Mouse (Mus musculus) heart, adult 8-10 months (tissue): ENCODE measurements around the gene Trim30c. TPM values are rescaled to one million over a fixed set of nuclear protein-coding genes. Genes with fewer than 3 reads are reported as not detected.
"Not testable (repeated sequence)": the region's sequence is repeated elsewhere in the genome, so short reads cannot be mapped to it uniquely, and the experiment has no call there.

Experiments used
- DNase-seq: peaks from one replicate; pipeline ENCODE4 v3.0.0; 2022; ENCODE audit warnings: low spot score
- total RNA-seq, 4 experiments: library from RNA; stranded (reverse); gene quantifications; 2 replicates each; pipeline ENCODE4 v1.2.4; 2022

Gene Trim30c
- total RNA-seq, result under 1 TPM in 1 of 4 experiments, not detected in 3; 0.34 TPM

GRCm38 (mm10) chr7:104400698-104401097 is at the start of gene Trim30c:
Gene Trim30c, minus strand, starts transcription at chr7:104400837.
- peak; percentile 6 for DNase-seq

DNA sequence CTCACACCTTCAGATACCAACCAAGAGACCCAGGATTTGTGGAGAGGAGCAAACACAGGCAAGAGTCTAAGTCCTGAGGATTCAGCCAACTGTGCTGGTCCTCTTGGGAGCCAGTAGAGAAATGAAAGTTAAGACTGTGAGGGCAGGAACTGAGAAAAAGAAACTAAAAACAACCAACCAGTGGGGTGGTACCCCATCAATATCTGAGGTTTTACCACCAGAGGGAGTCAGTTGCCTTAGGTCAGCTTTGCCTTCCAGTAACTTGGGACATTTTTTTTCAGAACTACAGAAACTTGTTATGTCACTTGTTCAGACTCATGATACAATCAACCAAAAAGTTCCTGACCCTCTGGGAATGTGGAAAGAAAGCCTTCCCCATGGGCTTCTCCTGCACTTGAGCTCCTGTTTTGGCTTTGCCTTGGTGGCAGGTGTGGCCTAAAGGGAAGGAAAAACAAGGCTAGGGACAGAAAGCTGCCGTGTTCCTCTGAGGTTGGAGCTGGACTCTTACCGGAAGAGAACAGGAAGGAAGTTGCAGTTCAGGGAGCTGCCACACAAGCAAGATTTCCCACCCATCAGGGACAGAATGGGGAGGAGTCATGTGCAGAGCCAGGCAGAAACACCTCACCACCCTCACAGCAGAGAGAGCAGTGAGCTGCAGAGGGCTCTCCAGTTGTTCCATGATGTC is 45.5 kb upstream of the Trim30c start:
- DNase-seq, result peak; percentile 64

DNA sequence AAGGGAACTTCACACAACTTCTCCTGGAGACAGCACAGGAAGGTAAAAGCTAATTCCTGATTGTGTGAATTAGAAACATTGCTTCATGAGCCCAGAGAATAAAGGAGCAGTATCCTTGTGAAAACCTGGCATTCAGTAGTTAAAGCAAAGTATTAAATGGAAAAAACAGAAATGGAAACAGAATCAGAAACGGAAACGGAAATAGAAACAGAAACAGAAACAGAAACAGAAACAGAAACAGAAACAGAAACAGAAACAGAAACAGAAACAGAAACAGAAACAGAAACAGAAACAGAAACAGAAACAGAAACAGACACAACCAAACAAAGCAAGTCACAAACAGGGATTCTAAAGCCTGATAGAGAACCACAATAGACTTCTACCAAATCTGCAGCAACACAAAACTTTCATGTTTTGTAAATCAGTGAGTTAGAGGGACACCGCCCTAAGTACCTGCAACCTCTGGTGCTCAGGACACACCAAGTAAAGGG is 3.9 kb upstream of the Trim30c start:
- DNase-seq, result no peak

DNA sequence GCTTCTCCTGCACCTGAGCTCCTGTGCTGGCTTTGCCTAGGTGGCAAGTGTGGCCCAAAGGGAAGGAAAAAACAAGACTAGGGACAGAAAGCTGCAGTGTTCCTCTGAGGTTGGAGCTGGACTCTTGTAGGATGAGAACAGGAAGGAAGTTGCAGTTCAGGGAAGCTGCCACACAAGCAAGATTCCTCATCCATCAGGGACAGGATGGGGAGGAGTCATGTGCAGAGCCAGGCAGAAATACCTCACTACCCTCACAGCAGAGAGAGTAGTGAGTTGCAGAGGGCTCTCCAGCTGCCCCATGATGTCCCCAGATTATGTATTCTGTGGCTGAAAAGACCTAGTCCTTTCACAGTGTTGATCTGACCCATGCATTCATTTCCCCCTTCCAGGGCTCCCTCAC is 503 bp upstream of the Trim30c start:
- DNase-seq, result peak; percentile 1

DNA sequence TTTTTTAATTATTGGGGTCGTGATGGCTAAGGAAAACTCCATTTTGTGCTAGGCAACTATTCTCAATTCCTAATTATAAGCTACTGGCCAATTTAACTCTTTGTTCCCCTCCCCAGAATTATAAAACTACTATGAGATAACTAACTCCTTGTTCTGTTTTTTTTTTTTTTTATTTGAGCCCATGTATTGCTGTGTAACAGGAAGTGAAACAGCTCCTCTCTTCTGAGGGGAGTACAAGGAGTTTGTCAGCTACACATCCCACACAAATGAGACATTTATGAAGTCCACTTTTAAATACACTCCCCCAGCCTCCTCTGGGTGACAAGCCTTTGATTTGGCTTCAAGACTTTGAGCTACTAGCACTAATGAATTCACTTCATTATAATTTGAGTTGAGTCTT is 2.1 kb downstream of the Trim30c start:
- no peak for DNase-seq

GRCm38 (mm10) chr7:104369736-104370414 is 30.8 kb downstream of the Trim30c start, which contains the start of gene Trim30b:
Gene Trim30b, minus strand, starts transcription at chr7:104369884.
- DNase-seq, result peak; percentile 45

DNA sequence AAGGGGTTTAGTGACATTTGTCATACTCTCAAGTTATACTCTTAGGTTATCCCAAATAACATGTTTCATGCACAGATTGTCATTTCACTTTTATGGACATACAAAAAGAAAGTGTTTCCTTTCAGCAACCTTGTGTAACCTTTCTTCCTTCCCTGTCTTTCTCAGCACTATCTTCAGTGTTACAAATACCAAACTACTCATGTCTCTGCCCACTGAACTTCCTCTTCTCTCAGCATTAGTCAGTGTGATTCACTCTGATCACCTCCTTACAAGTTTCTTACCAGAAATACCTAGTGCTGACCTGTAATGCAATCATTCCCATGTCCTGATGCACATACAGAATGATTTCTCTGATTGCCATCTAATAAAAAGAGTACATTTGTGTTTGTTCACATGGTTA is 34.3 kb downstream of the Trim30c start:
- DNase-seq, result no peak

DNA sequence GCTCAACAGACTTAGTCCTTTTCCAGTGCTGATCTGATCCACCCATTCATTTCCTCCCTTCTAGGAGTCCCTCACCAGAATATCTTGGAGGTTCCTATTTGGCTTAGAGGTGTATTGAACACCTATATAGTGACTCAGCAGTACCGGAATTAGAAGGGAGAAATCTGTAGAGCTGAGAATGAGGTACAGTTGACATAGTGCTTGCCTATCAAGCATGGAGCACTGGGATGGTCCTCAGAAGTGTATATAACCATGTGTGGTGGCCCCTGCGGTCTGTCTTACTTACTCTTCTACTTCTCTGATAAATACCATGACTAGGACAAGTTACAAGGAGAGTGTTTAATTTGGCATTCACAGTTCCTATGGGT is 47.1 kb downstream of the Trim30c start:
- DNase-seq, result no peak

DNA sequence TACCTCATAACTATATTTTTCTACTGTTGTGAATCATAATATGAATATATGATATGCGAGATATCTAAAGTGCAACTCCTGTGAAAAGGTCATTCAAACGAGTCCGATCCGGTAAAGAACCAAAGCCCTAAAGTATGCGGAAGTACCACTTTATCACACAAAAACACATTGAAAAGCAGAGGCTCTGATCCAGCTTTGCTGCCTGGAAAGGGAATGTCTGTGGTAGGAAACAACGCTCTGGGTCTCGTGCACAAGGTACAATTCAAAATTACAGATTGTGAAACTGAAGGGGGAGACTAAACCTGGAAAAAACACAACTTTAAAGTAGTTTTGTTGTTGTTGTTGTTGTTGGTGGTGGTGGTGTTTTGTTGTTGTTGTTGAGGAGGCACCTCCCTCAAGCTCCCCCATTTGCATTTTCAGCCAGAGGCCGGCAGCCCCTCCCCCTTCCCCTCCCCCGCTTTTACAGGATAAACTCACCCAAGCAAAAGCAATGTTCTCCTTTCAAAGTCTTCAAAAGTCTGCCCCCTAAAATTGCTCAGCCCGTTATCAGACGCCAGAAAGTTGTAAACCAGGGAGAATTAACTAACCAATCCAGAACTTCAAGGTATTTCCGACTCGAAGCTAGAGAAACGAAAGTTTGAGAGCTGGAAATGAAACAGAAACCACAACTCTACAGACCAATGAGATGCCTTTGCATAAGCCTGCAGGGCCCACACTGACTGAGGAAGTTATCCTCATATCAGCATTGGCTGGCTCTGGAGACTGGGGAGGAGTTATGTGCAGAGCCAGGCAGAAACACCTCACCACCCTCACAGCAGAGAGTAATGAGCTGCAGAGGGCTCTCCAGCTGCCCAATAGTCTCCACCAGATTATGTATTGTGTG is 47.7 kb downstream of the Trim30c start, which contains the start of gene Trim12c:
Gene Trim12c, minus strand, starts transcription at position 646 of the 883 bp plus-strand sequence.
- DNase-seq, result peak; percentile 87

DNA sequence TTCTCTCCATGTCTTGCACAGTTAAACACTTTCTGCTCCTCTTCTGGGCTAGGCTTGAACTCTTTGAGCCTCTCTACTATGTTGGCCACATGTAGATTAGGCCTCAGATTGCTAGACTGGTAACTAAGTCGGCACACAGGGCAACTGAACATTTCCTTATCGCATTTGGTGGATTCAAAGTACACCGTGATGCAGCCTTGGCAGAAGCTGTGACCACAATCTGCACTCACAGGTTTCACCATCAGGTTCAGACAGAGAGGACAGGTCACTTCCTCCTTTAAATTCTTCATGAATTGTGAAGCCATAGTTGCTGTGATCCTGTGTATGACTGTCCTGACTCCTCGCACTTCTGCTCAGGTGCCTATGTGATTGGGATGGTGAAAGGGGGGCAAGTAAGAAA is 52.6 kb downstream of the Trim30c start:
- DNase-seq, result not testable (repeated sequence)

DNA sequence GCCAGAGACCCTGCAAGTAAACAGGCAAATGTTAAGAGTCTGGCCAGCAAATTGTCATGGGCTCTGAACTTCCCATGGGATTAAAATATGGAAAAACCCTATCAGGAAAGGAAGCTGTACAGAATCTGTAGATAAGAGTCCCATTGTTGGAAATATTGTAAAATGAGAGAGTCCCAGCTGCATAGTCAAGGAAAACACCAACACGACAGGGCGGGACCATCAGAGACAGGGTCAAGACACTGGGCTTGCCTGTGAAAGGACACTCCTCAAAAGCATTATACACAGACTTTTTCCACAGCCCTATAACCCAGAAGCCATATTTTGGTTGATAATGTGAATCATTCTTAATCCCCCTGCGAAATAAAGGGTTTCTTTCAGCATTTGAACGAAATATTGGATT is 59.9 kb downstream of the Trim30c start:
- not testable (repeated sequence) for DNase-seq

GRCm38 (mm10) chr7:104335547-104335946 is 65.1 kb downstream of the Trim30c start:
- not testable (repeated sequence) for DNase-seq

Other genes with a start within 250 kb of the Trim30c start
- gene Olfm5, start 236.0 kb downstream of the Trim30c start, total RNA-seq, result not detected
- not detected for gene Olfr648, start 217.4 kb downstream of the Trim30c start, total RNA-seq
- gene Olfr649, start 204.9 kb downstream of the Trim30c start, total RNA-seq, result not detected
- under 1 TPM; 0.14 to 0.34 (median 0.18) TPM for gene Trim6, start 182.0 kb downstream of the Trim30c start, total RNA-seq
- 1 to 10 TPM; 2.9 to 3.6 (median 3.4) TPM for gene Trim34a, start 156.4 kb downstream of the Trim30c start, total RNA-seq
- gene Trim5, start 112.7 kb downstream of the Trim30c start, total RNA-seq, result 1 to 10 TPM; 1.3 to 2.8 (median 1.6) TPM
- gene Trim12a, start 85.4 kb downstream of the Trim30c start, total RNA-seq, result 1 to 10 TPM; 4.7 to 9.6 (median 6.1) TPM
- under 1 TPM in 2 of 4 experiments, not detected in 2; 0.16 to 0.17 TPM for gene Trim34b, start 71.4 kb downstream of the Trim30c start, total RNA-seq
- gene Trim12c, start 47.5 kb downstream of the Trim30c start, total RNA-seq, result 1 to 10 TPM; 3.6 to 5.8 (median 5.0) TPM
- under 1 TPM in 1 of 4 experiments, not detected in 3; 0.23 TPM for gene Trim30b, start 31.0 kb downstream of the Trim30c start, total RNA-seq
- gene Trim30a, start 64.4 kb upstream of the Trim30c start, total RNA-seq, result 1 to 10 TPM; 3.4 to 4.2 (median 3.5) TPM
- 1 to 10 TPM in 1 of 4 experiments, under 1 TPM in 3; 0.65 to 1.1 (median 0.75) TPM for gene Trim30d, start 107.0 kb upstream of the Trim30c start, total RNA-seq
- gene Olfr651, start 149.3 kb upstream of the Trim30c start, total RNA-seq, result not detected
- not detected for gene Olfr652, start 160.1 kb upstream of the Trim30c start, total RNA-seq
- gene Olfr653, start 176.5 kb upstream of the Trim30c start, total RNA-seq, result not detected
- not detected for gene Olfr654, start 186.2 kb upstream of the Trim30c start, total RNA-seq
- not detected for gene Olfr655, start 200.9 kb upstream of the Trim30c start, total RNA-seq
- not detected for gene Olfr656, start 213.1 kb upstream of the Trim30c start, total RNA-seq
- gene Olfr657, start 224.0 kb upstream of the Trim30c start, total RNA-seq, result not detected
- not detected for gene Olfr658, start 246.5 kb upstream of the Trim30c start, total RNA-seq